Mouse (Mus musculus) ovary, postnatal 10 days (tissue): ENCODE results near the gene Slc6a21.
A peak's percentile ranks its signal among the peaks of the same experiment; 100 is the strongest.
"Not testable (repeated sequence)": the region's sequence is repeated elsewhere in the genome, so short reads cannot be mapped to it uniquely, and the experiment has no call there.

ENCODE experiments used
- DNase-seq: peaks from one replicate; pipeline ENCODE4 v3.0.0; 2022; ENCODE audit warnings: low spot score

Slc6a21 gene

DNA sequence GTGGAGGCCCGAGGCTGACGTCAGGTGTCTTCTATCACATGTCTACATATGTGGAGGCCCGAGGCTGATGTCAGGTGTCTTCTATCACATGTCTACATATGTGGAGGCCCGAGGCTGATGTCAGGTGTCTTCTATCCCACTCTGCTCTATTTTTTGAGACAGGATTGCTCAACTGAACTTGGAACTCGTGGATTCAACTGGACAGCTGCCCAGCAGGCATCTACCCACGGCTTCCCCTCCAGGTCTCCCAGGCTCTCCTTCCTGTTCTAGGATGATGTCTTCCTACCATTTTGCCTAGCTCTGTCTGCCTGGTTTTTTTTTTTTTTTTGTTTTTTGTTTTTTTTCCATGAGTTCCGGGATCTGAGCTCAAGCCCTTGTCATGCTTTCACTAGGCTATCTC lies 21.5 kb upstream of the Slc6a21 start:
- DNase-seq, result not testable (repeated sequence)

DNA sequence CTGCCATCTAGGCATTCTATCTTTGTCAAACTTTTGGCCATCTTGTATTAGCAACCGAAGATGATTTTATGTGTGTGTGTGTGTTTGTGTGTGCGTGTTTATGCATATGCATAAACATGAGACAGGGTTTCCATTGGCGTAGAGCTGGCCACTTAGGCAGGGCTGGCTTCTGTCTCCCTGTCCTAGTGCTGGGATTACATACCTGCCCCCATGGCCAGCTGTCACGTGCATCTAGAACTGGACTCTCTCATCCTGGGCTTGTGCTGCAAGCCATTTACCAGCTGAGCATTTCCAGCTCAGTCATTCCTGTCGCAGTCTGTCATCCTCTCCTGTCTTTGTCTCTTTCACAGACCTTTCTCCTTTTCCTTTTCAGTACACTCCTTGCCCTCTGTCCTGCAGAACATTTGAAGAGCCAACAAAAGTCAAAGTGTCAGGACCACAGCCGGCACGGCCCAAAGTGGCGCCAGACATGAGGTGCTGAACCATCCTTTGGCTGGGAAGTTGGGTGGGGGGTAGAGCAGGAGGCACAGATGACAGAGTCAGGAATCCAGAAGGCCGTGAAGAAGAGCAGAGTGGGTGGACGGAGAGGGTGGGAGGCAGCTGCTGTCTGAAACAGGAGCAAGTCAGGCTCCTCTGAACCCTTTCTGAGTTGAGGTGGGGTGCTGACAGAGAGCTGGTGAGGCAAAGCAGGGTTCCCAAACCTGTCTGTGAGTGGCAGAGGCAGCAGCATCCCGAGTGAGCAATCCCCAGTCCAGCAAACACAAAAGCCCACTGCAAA lies 20.1 kb upstream of the Slc6a21 start:
- no peak for DNase-seq

DNA sequence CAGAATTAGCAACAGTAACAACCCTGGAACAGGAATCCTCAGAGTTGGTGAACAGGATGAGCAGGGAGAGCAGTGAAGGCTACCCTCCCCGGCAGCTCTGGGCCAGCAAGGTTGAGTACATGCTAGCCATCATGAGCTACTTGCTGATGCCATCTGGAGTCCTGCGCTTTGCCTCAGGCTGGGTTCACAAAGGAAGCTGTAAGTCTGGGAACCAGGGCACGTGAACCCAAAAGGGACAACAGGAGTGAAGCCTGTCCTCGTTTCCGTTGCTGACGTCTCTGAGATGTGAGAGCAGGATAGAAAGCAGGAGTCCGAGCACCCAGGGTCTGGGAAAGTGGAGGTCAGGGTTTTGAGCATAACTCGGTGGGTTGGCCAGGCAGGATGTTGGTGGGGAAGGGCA lies 18.0 kb upstream of the Slc6a21 start:
- no peak for DNase-seq

DNA sequence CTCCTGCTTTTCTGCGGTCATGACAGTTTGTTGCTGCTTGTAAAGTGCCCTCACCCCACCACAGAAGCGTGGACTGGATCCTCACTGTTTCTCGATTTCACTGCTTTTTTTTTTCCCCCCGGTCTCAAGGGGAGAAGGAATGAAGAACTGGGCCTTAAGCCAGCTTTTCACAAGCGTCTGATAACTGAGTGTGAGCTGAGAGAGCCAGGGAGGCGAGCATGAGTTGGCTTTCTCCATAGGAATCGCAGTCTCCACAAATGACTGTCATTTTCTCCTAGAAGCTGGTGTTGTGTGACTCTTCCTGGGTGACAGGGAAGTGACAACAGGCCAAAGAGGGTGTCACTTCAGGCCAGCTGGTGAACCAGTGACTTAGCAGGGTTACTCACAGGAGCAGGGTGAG lies 15.0 kb upstream of the Slc6a21 start:
- no peak for DNase-seq

DNA sequence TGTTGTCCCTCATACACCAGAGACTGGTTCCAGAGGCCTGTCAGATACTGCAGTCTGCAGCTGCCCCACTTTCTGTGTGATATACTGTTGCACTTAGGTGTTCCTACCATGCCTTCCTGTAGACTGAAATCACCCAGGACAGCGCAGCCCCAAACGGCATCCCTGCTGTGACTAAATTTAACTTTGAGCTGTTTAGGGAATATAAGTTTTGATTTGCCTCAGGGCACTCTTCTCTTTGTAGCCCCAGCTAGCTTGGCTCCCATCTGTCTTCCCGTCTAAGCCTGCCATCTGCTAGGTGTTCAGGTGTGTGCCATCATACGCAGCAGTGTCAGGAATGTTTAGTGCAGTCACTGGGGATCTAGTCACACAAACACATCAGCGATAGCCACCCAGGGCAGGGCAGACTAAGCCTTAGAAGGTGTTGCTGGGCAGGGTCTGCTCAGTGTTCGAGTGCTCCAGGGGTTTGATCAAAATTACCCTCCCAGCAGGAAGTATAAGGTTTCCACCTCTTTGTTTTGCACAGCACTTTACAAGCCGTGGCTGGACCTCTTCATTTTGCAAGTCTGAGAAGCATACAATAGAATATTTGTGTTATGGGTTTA lies 14.2 kb upstream of the Slc6a21 start:
- no peak for DNase-seq

DNA sequence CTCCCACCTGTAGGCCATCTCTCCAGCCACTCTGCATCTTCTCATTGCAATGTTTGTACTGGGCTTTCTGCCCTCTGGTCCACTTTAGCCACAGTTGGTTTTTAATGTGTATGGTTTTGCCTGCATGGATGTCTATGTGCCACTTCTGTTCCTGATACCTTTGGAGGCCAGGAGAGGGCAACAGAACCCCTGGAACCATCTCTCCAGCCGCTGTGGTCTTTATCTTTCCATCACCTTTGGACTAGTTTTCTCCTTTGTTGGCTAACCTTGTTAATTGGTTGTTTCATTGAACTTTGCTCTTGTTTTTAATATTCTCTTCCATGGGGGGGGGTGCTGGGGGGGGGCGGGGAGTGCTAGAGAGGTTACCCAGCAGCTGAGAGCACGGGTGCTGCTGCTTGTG lies 13.0 kb upstream of the Slc6a21 start:
- no peak for DNase-seq

DNA sequence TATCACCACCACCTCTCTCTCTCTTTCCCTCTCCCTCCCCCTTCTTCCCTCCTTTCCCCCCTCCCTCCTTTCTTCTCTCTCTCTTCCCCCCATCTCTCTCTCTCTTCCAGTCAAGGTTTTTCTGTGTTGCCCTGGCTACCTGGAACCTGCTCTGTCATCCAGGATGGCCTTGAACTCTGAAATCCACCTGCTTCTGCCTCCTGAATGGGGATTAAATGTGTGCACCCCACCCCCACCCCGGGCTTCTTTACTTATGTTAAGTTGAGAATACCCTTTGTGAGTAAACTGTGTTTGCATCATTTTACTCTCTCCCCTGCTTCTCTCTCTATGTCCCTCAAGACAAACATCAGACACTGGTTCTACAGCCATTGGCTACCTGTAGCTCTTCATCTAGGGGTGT lies 11.8 kb upstream of the Slc6a21 start:
- DNase-seq, result no peak

DNA sequence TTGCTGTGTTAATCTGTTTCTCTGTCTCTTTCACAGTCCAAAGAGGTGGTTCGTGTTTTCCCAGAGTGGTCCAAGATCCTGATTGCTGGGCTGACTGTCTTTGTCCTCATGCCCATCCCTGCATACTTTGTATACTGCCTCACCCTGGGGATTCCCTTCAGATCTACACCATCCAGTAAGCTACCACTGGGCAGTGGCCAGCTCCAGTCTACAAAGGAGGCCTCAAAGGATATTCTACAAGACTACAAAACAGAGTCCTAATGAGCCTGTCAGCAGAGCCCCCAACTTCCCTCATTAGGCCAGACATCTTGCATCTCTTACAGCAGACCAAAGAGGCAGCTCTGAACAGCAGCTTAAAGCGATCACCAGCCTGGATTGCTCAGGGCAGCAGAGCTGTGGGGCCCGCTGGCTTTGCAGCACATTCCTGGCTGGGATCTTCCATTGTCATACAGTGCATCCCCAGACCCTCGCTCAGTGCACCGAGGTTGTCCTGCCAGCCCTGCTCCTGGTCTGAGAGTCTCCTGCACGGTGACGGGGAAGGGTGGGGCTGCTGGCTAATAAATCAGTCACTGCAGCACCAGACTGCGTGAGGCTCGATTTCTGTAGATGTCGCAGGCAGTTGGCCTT lies 4.4 kb upstream of the Slc6a21 start:
- DNase-seq, result no peak

DNA sequence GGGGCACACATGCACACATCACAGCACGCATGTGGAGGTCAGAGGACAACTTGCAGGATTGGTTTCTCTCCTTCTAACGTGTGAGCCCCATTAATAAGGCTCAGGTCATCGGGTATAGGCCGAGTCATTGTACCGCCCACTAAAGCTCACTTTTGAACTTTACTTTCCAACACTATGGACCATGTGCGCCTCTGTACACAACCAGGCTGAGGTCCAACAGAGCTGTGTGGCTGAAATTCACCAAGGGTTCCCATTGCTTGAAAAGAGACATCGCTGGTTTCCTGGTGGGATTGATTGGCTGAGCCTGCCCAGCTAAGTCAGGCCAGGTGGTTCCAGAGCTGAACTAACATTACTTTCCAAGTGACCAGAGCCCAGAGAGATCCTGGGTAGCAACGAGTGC lies 3.6 kb upstream of the Slc6a21 start:
- no peak for DNase-seq

DNA sequence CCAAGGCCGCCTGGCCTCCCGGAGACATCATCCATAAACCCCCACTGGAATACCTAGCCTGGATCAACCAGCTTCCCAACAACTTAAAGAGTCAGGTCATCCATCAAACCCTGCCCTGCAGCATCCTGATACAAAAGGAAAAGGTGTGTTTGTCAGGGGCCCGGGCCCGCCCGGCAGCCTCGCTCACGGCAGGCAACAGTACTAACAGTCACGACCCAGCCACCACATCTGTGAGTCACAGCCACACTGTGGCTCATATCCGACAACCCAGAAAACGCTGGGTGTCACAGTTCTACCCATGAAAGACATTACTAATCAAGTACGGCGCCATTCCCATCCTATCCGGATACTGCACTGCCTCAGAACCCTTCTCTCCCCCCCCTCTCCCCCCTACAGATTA lies 9.2 kb downstream of the Slc6a21 start:
- DNase-seq, result no peak

DNA sequence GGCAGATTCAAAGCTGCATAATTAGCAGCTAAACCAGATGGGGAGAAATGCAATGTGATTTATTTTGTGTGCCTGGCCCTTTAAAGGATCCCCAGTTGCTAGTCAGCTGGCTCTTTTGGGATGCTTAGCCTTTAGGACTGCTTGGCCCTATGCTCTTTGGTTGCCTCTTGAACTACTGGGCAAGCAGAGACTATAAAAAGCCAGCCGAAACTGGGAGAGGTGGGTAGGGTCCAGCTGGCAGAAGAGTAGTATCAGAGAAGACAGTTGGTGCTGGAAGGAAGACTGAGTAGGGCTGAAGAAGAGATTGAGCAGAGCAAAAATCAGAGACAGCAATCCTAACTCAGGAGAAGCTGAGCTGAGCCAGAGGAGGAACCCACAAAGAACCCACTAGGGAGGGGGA lies 19.3 kb downstream of the Slc6a21 start:
- no peak for DNase-seq

DNA sequence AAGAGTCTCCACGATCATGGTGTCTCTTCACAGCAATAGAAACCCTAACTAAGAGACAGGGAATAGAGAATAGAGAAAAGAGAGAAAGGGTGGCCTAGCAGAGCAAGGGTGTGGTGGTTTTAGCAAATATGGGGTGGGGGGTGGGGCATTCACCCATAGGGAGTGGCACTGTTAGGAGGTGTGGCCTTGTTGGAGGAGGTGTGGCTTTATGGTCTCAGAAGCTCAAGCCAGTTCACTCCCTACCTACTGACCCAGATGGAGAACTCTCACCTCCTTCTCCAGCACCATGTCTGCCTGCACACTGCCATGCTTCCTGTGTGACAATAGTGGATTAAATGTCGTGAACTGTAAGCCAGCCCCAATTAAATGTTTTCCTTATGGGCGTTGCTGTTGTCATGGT lies 20.2 kb downstream of the Slc6a21 start:
- DNase-seq, result no peak

DNA sequence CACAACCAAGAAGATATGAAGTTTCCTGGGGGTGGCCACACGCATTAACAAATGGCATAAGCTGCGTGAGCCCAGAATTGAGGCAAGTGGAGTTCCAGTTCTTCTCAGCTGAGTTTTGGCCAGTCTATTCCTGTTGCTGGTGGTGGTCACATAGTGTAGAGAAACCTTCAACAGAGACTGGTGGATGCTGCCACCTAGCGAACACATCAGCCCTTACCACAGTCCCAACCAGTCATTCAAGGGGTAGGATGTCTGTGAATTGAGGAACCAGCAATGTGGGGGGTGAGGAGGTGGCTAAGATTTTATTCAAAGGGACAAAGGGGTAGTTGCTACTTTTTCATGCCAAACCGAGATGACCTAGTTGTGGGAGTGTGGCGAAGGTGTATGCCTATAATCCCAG lies 22.4 kb downstream of the Slc6a21 start:
- DNase-seq, result no peak

DNA sequence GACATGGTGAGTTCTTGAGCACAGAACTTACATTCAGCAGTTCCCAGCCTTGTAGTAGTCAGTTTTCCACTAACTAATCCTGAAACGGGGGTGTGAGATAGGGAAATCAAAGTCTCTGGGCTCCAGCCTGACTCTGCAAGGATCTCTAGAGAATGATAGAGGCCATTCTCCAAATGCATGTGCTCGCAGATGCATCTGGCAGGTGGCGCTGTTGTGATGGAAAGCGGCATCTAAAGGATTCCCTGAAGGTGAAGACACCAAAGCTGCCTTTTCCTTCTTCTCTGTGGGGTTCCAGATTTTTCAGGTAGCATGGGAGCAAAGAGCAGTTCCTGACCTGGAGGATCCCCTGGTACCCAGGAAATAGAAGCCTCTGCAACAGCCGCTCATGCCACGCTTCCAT lies 23.0 kb downstream of the Slc6a21 start:
- peak; percentile 27 for DNase-seq

DNA sequence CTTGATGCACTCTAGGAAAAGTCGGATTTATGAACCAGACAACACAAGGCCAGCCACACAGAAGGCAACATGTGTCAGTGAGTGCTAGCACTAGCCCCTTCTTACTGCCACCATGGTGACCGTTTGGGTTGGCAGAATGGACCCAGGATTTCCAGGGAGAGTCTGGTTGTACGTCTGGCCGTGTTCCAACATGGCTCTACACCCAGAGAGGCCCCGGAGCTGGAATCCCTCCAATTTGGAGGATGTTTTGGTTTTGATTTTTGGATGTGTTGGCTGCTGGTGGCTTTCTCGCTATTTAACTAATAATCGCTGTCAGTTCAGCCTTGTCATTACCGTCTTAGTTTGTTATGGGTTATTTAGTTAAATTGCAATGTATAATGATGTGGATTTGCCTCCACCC lies 25.3 kb downstream of the Slc6a21 start:
- no peak for DNase-seq

DNA sequence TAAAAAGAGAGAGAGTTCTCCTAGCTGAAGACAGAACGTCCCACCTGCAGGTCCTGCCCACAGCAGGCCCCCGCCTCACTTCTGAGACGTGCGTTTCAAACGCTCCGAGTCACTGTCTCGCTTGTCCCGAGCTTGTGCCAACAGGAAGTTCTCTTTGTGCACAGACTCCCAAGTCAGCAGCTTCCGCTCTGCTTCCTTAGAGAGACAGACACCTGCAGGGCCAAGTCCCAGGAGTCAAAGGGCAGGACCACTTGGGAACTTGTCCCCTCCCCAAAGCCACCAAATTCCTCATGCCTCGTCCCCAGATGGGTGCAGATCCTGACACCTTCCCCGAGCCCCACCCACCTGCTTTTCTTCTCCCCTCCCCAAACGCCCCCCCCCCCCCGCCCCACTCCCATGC lies 27.6 kb downstream of the Slc6a21 start:
- DNase-seq, result no peak

DNA sequence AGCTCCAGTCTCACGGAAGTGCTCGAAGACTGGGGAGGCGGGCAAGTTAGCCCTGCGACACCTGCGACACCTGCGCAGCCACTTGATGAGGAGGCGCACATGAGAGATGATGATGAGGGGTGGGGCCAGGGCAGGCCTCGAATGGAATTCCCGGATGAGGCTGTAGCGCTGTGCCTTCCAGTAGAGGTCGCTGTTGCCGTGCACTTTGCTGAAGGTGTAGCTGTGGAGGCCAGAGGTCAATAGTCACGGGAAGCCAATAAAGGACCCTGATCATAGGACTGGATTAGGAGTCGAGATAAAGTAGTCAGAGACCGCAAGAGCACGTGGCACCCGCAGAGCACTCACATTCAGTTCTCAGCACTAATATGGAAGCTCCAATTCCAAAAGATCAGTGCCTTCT lies 28.0 kb downstream of the Slc6a21 start:
- DNase-seq, result no peak

DNA sequence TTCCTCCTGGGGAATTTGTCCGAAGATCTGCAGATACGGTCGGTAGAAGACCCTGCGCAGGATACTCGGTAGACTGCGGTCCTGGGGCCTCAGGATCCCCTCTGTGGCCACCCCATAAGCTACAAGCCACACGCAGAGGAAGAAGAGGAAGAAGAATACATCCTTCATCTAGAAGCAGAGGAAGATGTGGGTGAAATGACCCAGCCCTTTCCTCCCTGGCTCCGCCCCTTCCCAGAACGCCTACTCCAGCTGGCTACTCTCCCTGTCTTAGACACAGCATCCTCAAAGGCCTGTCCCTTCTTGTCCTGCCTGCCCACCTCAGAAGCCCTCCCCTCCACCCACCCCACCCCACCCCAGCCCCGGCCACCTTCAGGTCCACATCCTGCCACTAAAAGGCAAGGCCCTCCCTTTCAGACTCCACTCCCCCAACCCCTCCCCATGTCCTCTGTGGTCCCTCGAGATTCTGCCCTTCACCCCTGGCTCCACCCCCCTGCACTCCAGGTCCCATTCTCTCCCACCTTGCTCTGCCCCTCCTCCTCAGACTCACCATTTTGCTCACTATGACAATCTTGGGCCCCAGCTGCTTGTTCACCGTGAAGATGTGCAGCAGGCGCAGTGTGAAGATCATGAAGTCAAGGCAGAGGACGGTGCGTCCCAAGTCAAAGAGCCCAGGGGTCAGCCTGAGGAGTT lies 31.4 kb downstream of the Slc6a21 start:
- DNase-seq, result no peak

DNA sequence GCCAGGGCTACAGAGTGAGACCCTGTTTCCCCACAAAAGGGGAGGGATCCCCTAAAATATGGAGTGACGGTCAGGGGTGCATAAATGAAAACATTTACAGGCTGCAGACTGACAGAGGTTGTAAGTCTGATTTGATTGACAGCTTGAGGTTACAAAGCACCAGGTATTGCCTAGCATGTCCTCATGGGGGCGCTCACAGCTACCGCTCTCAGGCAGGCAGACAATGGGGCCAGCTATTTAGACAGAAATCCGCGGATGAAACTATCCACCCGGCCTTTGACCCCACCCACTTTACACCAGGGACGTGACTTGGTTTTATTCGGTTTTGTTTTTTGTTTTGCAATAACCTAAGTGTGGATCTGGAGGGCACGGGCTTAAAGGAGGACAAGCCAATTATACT lies 32.1 kb downstream of the Slc6a21 start:
- no peak for DNase-seq

DNA sequence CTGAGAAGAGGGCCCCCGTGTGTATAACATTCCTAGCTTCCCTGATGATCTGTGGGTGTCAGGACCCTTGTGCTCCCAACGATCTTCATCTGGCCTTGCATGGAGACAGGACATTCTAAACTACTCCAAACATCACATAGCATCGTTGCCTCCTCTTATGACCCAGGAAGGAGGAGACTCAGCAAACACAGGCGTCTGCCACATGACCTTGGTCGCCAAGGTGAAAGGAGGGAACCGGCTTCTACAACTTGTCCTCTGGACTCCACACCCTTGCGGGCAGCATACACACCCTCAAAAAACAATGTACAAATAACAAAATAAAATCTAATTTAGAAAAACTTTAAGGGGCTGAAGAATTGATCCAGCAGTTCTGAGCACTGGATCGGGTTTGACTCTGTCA lies 34.7 kb downstream of the Slc6a21 start:
- no peak for DNase-seq

DNA sequence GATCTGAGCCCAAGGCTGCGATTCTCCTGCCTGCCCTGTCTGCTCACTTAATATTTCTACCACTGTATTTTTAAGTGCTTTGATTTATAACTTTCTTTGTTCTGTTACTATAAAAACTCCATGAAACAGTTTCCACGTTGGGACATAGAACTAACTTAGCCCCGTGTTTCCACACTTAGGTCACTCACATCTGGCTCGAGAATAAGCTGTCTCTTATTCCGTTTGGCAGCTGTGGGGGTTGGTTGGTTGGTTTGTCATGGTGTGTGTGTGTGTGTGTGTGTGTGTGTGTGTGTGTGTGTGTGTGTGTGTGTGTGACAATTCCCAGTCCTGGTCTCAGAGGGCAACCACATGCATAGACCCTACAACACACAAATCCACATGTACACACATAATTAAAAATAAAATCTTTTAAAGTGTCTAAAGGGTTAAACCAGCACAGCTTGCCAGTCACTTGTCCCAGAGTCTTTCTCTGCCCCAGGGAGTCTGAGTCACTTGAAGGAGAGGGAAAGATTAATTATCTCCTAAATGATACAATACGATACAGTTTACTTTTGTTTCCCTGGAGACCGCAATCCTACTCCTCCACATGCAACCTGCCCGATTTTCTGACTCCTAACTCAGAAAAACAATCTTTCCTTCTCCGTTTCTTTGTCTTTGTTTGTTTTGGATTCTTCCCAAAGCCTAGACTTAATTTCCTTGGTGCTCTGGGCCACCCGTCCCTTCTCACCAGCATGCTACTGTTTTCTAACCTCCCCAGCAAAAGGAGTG lies 35.6 kb downstream of the Slc6a21 start:
- DNase-seq, result no peak

DNA sequence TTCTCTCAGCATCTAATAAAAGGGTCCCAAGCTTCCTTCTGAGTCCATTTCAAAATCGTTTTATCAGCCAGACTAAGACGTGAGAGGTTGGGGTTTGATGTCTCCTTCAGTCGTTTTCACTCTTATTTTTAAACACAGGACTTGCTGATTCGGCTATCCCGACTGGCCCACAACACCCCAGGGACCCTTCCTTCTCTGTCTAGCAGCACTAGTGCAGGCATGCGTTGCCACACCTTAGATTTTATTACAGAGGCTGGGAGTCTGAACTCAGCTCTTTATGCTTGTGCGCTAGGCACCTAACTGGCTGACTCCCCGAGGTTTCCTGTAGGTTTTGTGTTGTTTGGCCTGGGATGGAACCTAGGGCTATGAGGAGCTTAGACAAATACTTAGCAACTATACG lies 36.2 kb downstream of the Slc6a21 start:
- no peak for DNase-seq
